Mouse (Mus musculus) monocyte, adult 5-6 weeks (primary cell): ENCODE measurements around the gene Sgms1. TPM values are rescaled to one million over a fixed set of nuclear protein-coding genes. Genes with fewer than 3 reads are reported as not detected.

Experiments used
- ATAC-seq: fragments of 153-309, 156-312 bp; replicated peaks from 2 replicates; pipeline ENCODE4 v1.8.0; 2017; ENCODE audit warnings: mild to moderate bottlenecking; ENCODE audit not compliant: low TSS enrichment, insufficient number of reproducible peaks, severe bottlenecking, poor library complexity, low FRiP score
- total RNA-seq: library from RNA; stranded (forward); fragments of 200-1000, 200-491, 200-594 nt; gene quantifications from 3 replicates; pipeline ENCODE4 v1.2.3, GENCODE M21; 2017

The Sgms1 gene
- total RNA-seq, 1 experiment from 2014 or later, result 146 TPM

- ATAC-seq, result peak; percentile 17
Observed at GRCm38 (mm10) chr19:32387403-32388190, 1.9 kb downstream of the Sgms1 start.

- ATAC-seq, result no peak
Observed at GRCm38 (mm10) chr19:32386556-32387402, 2.7 kb downstream of the Sgms1 start.

GRCm38 (mm10) chr19:32383738-32384137, 5.8 kb downstream of the Sgms1 start:
- ATAC-seq, result no peak

- no peak for ATAC-seq
Observed at GRCm38 (mm10) chr19:32381511-32381961, 8.0 kb downstream of the Sgms1 start.

- ATAC-seq, result no peak
Observed at GRCm38 (mm10) chr19:32380748-32381147, 8.8 kb downstream of the Sgms1 start.

GRCm38 (mm10) chr19:32379239-32379920, 10.1 kb downstream of the Sgms1 start:
- ATAC-seq, result peak; percentile 49; the same call in 1 of the 2 replicates

GRCm38 (mm10) chr19:32378581-32378980, 10.9 kb downstream of the Sgms1 start:
- ATAC-seq, result no peak

GRCm38 (mm10) chr19:32377701-32378325, 11.7 kb downstream of the Sgms1 start:
- ATAC-seq, result no peak

- no peak for ATAC-seq
Observed at GRCm38 (mm10) chr19:32376886-32377535, 12.5 kb downstream of the Sgms1 start.

GRCm38 (mm10) chr19:32376054-32376453, 13.5 kb downstream of the Sgms1 start:
- ATAC-seq, result no peak

- no peak for ATAC-seq
Observed at GRCm38 (mm10) chr19:32375473-32375985, 14.0 kb downstream of the Sgms1 start.

- ATAC-seq, result no peak
Observed at GRCm38 (mm10) chr19:32374751-32375150, 14.8 kb downstream of the Sgms1 start.

GRCm38 (mm10) chr19:32373865-32374655, 15.5 kb downstream of the Sgms1 start:
- ATAC-seq, result no peak

GRCm38 (mm10) chr19:32372373-32372772, 17.1 kb downstream of the Sgms1 start:
- no peak for ATAC-seq

GRCm38 (mm10) chr19:32367333-32367732, 22.2 kb downstream of the Sgms1 start:
- ATAC-seq, result no peak

- no peak for ATAC-seq
Observed at GRCm38 (mm10) chr19:32366406-32366805, 23.1 kb downstream of the Sgms1 start.

GRCm38 (mm10) chr19:32365111-32365510, 24.4 kb downstream of the Sgms1 start:
- no peak for ATAC-seq
